Mouse (Mus musculus) ES-Bruce4 (cell line): ENCODE data around the gene Sec1. TPM values are rescaled to one million over a fixed set of nuclear protein-coding genes. Genes with fewer than 3 reads are reported as not detected.

Source experiments
- H3K27ac ChIP-seq: 2 replicates; pipeline ENCODE4 v1.5.1; 2012; ENCODE audit warnings: low read length, inconsistent platforms; ENCODE audit not compliant: insufficient read depth
- H3K27me3 ChIP-seq: 2 replicates; pipeline ENCODE4 v1.6.1; 2012; ENCODE audit warnings: mild to moderate bottlenecking, low read length, inconsistent platforms; ENCODE audit not compliant: control insufficient read depth, poor library complexity, insufficient read depth, severe bottlenecking
- H3K36me3 ChIP-seq: 2 replicates; pipeline ENCODE4 v1.6.1; 2012; ENCODE audit warnings: inconsistent platforms, mild to moderate bottlenecking, low read length, moderate library complexity; ENCODE audit not compliant: control insufficient read depth, poor library complexity, insufficient read depth, severe bottlenecking
- H3K4me1 ChIP-seq: one replicate; pipeline ENCODE4 v1.8.1; 2011; ENCODE audit warnings: low read length; ENCODE audit not compliant: control insufficient read depth, insufficient read depth
- H3K4me3 ChIP-seq: 2 replicates; pipeline ENCODE4 v1.5.1; 2011; ENCODE audit warnings: low read depth, mild to moderate bottlenecking, low read length
- H3K9ac ChIP-seq: 2 replicates; pipeline ENCODE4 v1.6.1; 2012; ENCODE audit warnings: low read depth, mild to moderate bottlenecking, inconsistent platforms; ENCODE audit not compliant: poor library complexity, severe bottlenecking
- H3K9me3 ChIP-seq: replicated peaks from 2 replicates; pipeline ENCODE4 v1.6.1; 2012; ENCODE audit warnings: mild to moderate bottlenecking, low read length, inconsistent platforms; ENCODE audit not compliant: control insufficient read depth, poor library complexity, insufficient read depth, severe bottlenecking
- CTCF ChIP-seq: IDR thresholded peaks from one replicate; pipeline ENCODE4 v1.8.1; 2011; ENCODE audit warnings: low read depth, low read length
- EP300 ChIP-seq: IDR thresholded peaks from 2 replicates; pipeline ENCODE4 v1.6.1; 2011; ENCODE audit warnings: low read depth, low read length; ENCODE audit not compliant: insufficient read depth
- POLR2A ChIP-seq: IDR thresholded peaks from one replicate; pipeline ENCODE4 v1.8.1; 2011; ENCODE audit warnings: low read length; ENCODE audit not compliant: insufficient read depth
- polyA plus RNA-seq: library from polyadenylated mRNA; stranded (reverse); fragments of >200 nt; gene quantifications from 2 replicates; pipeline ENCODE4 v1.2.4, GENCODE M21; 2011; ENCODE audit warnings: low read depth; ENCODE audit not compliant: missing spikeins, insufficient read depth, insufficient read length

Sec1 gene
- polyA plus RNA-seq, 1 experiment = 1.4 TPM

DNA sequence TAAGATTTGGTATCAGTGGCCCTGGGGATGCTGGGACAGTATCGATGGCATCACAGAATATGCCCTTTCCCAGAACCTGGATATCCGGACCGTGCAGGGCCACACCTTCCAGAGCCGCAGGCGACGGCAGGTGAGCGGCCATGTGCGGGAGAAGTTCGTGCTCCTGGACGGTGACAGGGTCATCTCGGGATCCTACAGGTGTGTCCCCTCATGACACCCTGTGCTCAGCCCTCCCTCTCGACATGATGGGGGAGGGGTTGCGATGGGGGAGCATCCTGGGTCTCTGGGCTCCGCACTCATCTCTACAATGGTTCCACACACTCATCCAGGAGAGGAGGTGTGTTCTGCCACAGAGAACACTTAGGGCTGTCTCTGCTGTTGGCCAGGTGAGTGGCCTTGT, 29.6 kb upstream of the Sec1 start:
- H3K9ac ChIP-seq = no peak overlapping the region
- H3K27me3 ChIP-seq = no peaks in the 10 kb centered on the region
- H3K36me3 ChIP-seq = peaks cover 29% of the 10 kb centered on the region
- H3K4me1 ChIP-seq = no peaks in the 10 kb centered on the region
- H3K27ac ChIP-seq = no peak overlapping the region
- no peaks in the 10 kb centered on the region for H3K9me3 ChIP-seq
- H3K4me3 ChIP-seq = no peak overlapping the region
- TF ChIP-seq POLR2A (no peak), EP300 (no peak), CTCF (no peak)

DNA sequence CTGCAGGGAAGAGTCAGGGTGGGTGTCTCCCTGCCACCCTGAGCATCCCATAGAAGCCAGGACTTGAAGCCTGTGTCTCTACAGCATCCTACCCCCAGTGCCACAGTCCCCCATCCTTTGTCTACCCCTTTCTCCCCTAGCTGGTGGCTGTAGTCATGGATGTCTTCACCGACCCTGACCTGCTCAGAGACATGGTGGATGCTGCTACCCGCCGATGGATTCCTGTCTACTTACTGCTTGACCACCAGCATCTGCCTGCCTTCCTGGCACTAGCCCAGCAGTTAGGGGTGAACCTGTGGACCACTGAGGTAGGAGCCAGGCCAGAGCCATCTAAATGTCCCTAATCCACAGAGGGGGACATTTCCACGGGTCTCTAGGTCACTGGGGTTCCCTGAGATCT, 29.1 kb upstream of the Sec1 start:
- peaks cover 32% of the 10 kb centered on the region for H3K36me3 ChIP-seq
- no peaks in the 10 kb centered on the region for H3K4me1 ChIP-seq
- TF ChIP-seq EP300 = no peak
- TF ChIP-seq POLR2A = no peak
- TF ChIP-seq CTCF = no peak
- H3K27me3 ChIP-seq = no peaks in the 10 kb centered on the region
- no peak overlapping the region for H3K27ac ChIP-seq
- no peak overlapping the region for H3K9ac ChIP-seq
- no peaks in the 10 kb centered on the region for H3K9me3 ChIP-seq
- H3K4me3 ChIP-seq = no peak overlapping the region

DNA sequence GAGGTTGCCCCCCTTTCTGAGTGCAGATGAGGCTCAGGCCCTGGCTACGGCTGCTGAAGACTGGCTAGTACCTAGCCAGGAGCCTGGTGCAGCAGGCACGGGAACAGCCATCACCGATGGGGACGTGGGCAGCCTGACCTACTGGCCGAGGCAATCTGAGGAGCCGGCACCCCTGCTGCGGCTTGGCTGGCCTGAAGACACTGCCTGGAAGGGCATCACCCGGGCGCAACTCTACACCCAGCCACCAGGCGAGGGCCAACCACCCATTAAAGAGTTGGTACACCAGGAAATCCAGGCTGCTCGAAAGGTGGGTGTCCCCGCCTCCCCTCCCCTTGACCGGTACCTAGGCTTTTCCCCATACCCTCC, 28.1 kb upstream of the Sec1 start:
- no peaks in the 10 kb centered on the region for H3K9me3 ChIP-seq
- no peak overlapping the region for H3K27ac ChIP-seq

DNA sequence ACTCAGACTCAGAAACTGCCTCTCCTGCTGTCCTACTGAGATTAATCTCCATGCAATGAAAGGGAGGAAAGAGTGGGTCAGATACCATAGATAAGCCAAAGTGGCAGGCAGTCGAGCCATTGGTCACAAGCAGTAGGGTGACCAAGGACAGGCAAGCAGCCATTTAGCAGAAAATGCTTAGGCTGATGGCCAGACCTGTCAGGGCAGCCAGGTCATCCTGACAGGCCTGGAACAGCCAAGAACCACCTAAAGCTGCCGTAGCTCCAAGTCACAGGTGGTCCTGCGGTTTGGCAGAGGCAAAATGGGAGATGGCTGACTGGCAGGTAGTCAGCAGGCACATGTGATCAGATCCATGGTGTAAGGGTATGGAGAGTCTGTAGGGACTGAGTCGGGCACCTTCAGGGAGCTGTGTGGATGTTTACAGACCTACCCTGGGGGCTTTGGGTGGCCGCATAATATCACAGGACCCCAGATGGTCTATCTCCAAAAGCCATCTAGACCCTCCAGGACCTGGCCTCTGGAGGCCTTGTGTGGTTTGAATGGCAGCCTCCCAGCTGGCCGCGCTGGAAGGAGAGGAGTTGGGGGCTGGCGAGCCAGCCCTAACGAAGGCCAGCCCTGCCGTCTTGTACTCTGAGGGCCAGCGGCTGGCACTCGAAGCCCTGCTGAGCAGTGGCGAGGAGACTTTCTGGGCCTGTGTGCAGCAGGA, 27.6 kb upstream of the Sec1 start:
- Histone ChIP-seq H3K9me3 (no peaks in the 10 kb centered on the region), H3K27me3 (no peaks in the 10 kb centered on the region), H3K9ac (no peak overlapping the region), H3K4me3 (no peak overlapping the region), H3K36me3 (peaks cover 32% of the 10 kb centered on the region), H3K27ac (no peak overlapping the region), H3K4me1 (no peaks in the 10 kb centered on the region)
- no peak for TF ChIP-seq POLR2A
- TF ChIP-seq EP300 = no peak
- no peak for TF ChIP-seq CTCF

More for the DNA sequence above, 28.1 kb upstream of the Sec1 start:
- peaks cover 32% of the 10 kb centered on the region for H3K36me3 ChIP-seq
- H3K9ac ChIP-seq = no peak overlapping the region
- H3K4me3 ChIP-seq = no peak overlapping the region
- TF ChIP-seq POLR2A (no peak), CTCF (no peak), EP300 (no peak)
- no peaks in the 10 kb centered on the region for H3K4me1 ChIP-seq
- no peaks in the 10 kb centered on the region for H3K27me3 ChIP-seq

DNA sequence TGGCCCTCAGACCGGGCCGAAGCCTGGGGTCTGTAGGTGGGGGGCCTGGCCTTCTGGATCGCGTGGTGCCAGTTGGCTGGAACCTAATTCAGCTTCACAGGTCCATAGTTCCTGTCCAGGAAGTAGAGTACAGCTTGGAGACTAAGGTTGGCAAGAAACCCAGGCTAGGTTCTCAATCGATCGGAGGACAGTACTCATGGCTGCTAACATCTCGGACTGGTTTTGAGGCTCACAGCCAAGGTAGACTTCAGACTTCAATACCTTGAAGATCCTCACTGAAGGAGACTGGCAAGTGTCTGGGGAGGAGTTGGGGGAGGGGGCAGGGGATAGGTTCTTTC, 27.0 kb upstream of the Sec1 start:
- no peak for TF ChIP-seq POLR2A
- no peak for TF ChIP-seq CTCF
- Histone ChIP-seq H3K4me3 (no peak overlapping the region), H3K9ac (0 out of 2 replicates have a peak overlapping the region, but pooled peaks have one; percentile 6)

DNA sequence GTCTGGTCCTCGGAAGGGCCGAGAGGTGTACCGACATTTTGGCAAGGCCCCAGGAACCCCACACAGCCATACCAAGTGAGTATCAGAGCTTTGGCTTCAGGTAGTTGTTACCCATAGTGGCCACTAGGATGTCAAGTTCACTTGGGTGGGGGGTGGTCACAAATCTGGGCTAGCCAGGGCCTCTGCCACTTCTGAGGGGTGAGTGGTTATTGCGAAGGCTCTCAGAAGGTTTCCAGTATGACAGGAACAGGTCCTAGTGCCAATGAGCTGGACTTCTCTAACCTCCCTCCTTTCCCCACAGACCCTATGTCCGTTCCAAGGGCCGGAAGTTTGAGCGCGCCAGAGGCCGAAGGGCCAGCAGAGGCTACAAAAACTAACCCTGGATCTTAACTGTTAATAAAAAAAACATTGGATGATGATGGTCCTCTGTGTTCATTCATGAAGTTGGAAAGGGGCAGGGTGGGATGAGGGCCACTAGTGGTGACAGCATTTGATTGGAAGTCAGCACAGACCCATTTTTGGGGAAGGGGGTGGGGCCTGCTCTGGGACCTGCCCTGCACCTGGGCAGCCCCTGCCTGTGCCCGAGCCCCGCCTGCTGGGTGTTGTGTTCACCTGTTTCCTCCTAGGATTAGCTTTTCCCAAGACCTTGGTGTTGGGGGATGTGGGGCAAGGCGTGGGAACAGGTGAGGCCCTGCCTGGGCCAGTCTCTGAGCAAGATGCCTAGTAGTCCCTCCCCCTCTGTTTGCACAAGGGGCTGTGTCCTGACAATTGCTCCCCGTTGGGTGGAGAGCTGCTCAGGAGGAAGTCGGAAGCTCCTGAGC, 26.4 kb upstream of the Sec1 start, which contains the start of gene Fam83e:
Gene Fam83e, plus strand, starts transcription at position 800 of the 821 bp plus-strand sequence.
- H3K9me3 ChIP-seq = no peaks in the 10 kb centered on the region
- H3K4me3 ChIP-seq = peak within 1 kb of the TSS; percentile 93
- no peak for TF ChIP-seq POLR2A
- TF ChIP-seq EP300 = 0 out of 2 replicates have a peak, but pooled peaks have one; percentile 38
- peak; percentile 6 for TF ChIP-seq CTCF
- peak within 1 kb of the TSS; percentile 90 for H3K9ac ChIP-seq
- H3K4me1 ChIP-seq = no peaks in the 10 kb centered on the region
- no peaks in the 10 kb centered on the region for H3K27me3 ChIP-seq
- H3K27ac ChIP-seq = peak within 1 kb of the TSS; percentile 29; the same call in 1 of the 2 replicates
- H3K36me3 ChIP-seq = peaks cover 32% of the 10 kb centered on the region

More for the DNA sequence above, 27.0 kb upstream of the Sec1 start:
- Histone ChIP-seq H3K9me3 (no peaks in the 10 kb centered on the region), H3K27me3 (no peaks in the 10 kb centered on the region), H3K27ac (peak overlapping the region; percentile 29; the same call in 1 of the 2 replicates), H3K4me1 (no peaks in the 10 kb centered on the region), H3K36me3 (peaks cover 32% of the 10 kb centered on the region)
